Mouse (Mus musculus) CH12.LX (cell line): Measurements from ENCODE around the gene Fancd2. TPM values are rescaled to one million over a fixed set of nuclear protein-coding genes. Genes with fewer than 3 reads are reported as not detected.

ENCODE experiments used
- DNase-seq: peaks from one replicate; pipeline ENCODE4 v3.0.0-alpha.2; 2013; ENCODE audit errors: extremely low read depth
- H3K27ac ChIP-seq: 2 replicates; pipeline ENCODE4 v1.5.1; 2012; ENCODE audit warnings: low read depth, mild to moderate bottlenecking, control low read depth, moderate library complexity; ENCODE audit not compliant: insufficient read depth
- H3K27me3 ChIP-seq: replicated peaks from 2 replicates; pipeline ENCODE3; 2012; ENCODE audit warnings: inconsistent platforms
- H3K36me3 ChIP-seq, 2 experiments: replicated peaks in 1 of 2; 2 replicates each; pipeline versions ENCODE3 to v1.6.1; 2012; ENCODE audit warnings: inconsistent platforms in 1 of 2, low read length in 1 of 2, mild to moderate bottlenecking in 1 of 2, mixed read lengths in 1 of 2, moderate library complexity in 1 of 2; ENCODE audit not compliant: control insufficient read depth in 1 of 2, insufficient read depth in 1 of 2
- H3K4me1 ChIP-seq, 2 experiments: 2 replicates each; pipeline ENCODE4 v1.6.1; 2012; ENCODE audit warnings: inconsistent platforms in 1 of 2, moderate library complexity in 1 of 2; ENCODE audit not compliant: insufficient read depth in 2 of 2, control insufficient read depth in 1 of 2
- H3K4me2 ChIP-seq: 2 replicates; pipeline ENCODE4 v1.6.1; 2012; ENCODE audit warnings: low read depth, mild to moderate bottlenecking, control low read depth; ENCODE audit not compliant: poor library complexity, insufficient read depth, severe bottlenecking
- H3K4me3 ChIP-seq, 3 experiments: fragments of 150-350 bp in 1 of 3; sonication (generic) in 1 of 3; replicated peaks in 1 of 3; 2 replicates each; pipeline versions ENCODE3 to v1.5.1; 2011 to 2012; ENCODE audit warnings: low read depth in 2 of 3, low read length in 2 of 3, mild to moderate bottlenecking in 2 of 3, moderate library complexity in 2 of 3, control low read depth in 1 of 3, improper control_type of control experiment in 1 of 3, inconsistent platforms in 1 of 3, mixed read lengths in 1 of 3; ENCODE audit not compliant: poor library complexity in 1 of 3
- H3K79me2 ChIP-seq: replicated peaks from 2 replicates; pipeline ENCODE4 v1.6.1; 2012; ENCODE audit warnings: mild to moderate bottlenecking, moderate library complexity; ENCODE audit not compliant: control insufficient read depth, poor library complexity, insufficient read depth, severe bottlenecking; ENCODE audit errors: extremely low read depth
- H3K9ac ChIP-seq: 2 replicates; pipeline ENCODE4 v1.6.1; 2012; ENCODE audit warnings: low read depth, mild to moderate bottlenecking, control low read depth, moderate library complexity; ENCODE audit not compliant: insufficient read depth
- H3K9me3 ChIP-seq: replicated peaks from 2 replicates; pipeline ENCODE3; 2012; ENCODE audit warnings: low read length, inconsistent platforms, mixed read lengths
- CHD1 ChIP-seq: IDR thresholded peaks from 2 replicates; pipeline ENCODE4 v1.6.1; 2012; ENCODE audit warnings: low read depth, low read length, improper control_type of control experiment, inconsistent platforms
- EP300 ChIP-seq: IDR thresholded peaks from 2 replicates; pipeline ENCODE4 v1.6.1; 2011; ENCODE audit warnings: low read length, improper control_type of control experiment
- JUN ChIP-seq: IDR thresholded peaks from 2 replicates; pipeline ENCODE4 v1.6.1; 2011; ENCODE audit warnings: low read depth, mild to moderate bottlenecking, low read length, improper control_type of control experiment, moderate library complexity; ENCODE audit not compliant: insufficient read depth
- JUND ChIP-seq: conservative IDR thresholded peaks from 2 replicates; pipeline ENCODE4 v1.6.1; 2011; ENCODE audit warnings: low read depth, low read length, improper control_type of control experiment
- MAX ChIP-seq: IDR thresholded peaks from 2 replicates; pipeline ENCODE4 v1.6.1; 2011; ENCODE audit warnings: low read length, improper control_type of control experiment
- MAZ ChIP-seq: IDR thresholded peaks from 2 replicates; pipeline ENCODE4 v1.6.1; 2012; ENCODE audit warnings: low read depth, mild to moderate bottlenecking, inconsistent platforms, low read length, improper control_type of control experiment, moderate library complexity
- MEF2A ChIP-seq: IDR thresholded peaks from 2 replicates; pipeline ENCODE4 v1.6.1; 2014; ENCODE audit warnings: low read depth, mild to moderate bottlenecking, inconsistent platforms, low read length, improper control_type of control experiment, borderline replicate concordance
- MYC ChIP-seq: IDR thresholded peaks from 2 replicates; pipeline ENCODE4 v1.6.1; 2011; ENCODE audit warnings: low read depth, mild to moderate bottlenecking, improper control_type of control experiment, low read length
- PAX5 ChIP-seq: IDR thresholded peaks from 2 replicates; pipeline ENCODE4 v1.6.1; 2012; ENCODE audit warnings: low read length, inconsistent platforms, mixed read lengths
- POLR2A ChIP-seq: IDR thresholded peaks from 2 replicates; pipeline ENCODE4 v1.6.1; 2011; ENCODE audit warnings: low read depth, mild to moderate bottlenecking, improper control_type of control experiment, low read length
- POLR2AphosphoS2 ChIP-seq: IDR thresholded peaks from 2 replicates; pipeline ENCODE4 v1.6.1; 2011; ENCODE audit warnings: low read depth, low read length, improper control_type of control experiment
- RAD21 ChIP-seq: IDR thresholded peaks from 2 replicates; pipeline ENCODE4 v1.6.1; 2011; ENCODE audit warnings: low read depth, mild to moderate bottlenecking, low read length, improper control_type of control experiment, moderate library complexity
- RCOR1 ChIP-seq: conservative IDR thresholded peaks from 2 replicates; pipeline ENCODE4 v1.6.1; 2012; ENCODE audit warnings: low read depth, mild to moderate bottlenecking, inconsistent platforms, low read length, improper control_type of control experiment
- TBP ChIP-seq: conservative IDR thresholded peaks from 2 replicates; pipeline ENCODE4 v1.6.1; 2011; ENCODE audit warnings: low read depth, low read length, improper control_type of control experiment
- UBTF ChIP-seq: IDR thresholded peaks from 2 replicates; pipeline ENCODE4 v1.6.1; 2012; ENCODE audit warnings: low read depth, mild to moderate bottlenecking, inconsistent platforms, low read length, improper control_type of control experiment, moderate library complexity
- USF1 ChIP-seq: IDR thresholded peaks from 2 replicates; pipeline ENCODE4 v1.6.1; 2014; ENCODE audit warnings: low read depth, mild to moderate bottlenecking, inconsistent platforms, low read length, improper control_type of control experiment
- USF2 ChIP-seq: conservative IDR thresholded peaks from 2 replicates; pipeline ENCODE4 v1.6.1; 2011; ENCODE audit warnings: low read depth, low read length, improper control_type of control experiment
- ZKSCAN1 ChIP-seq: IDR thresholded peaks from 2 replicates; pipeline ENCODE4 v1.6.1; 2012; ENCODE audit warnings: low read depth, inconsistent platforms, low read length, improper control_type of control experiment, borderline replicate concordance
- ZMIZ1 ChIP-seq: IDR thresholded peaks from 2 replicates; pipeline ENCODE4 v1.6.1; 2012; ENCODE audit warnings: low read depth, mild to moderate bottlenecking, inconsistent platforms, low read length, improper control_type of control experiment
- ZNF384 ChIP-seq: IDR thresholded peaks from 2 replicates; pipeline ENCODE4 v1.6.1; 2012; ENCODE audit warnings: low read depth, low read length, improper control_type of control experiment, inconsistent platforms
- dilution Hi-C: fragments of 300-500 bp; cut with MboI; formaldehyde crosslinking; loops from 2 replicates; pipeline ENCODE4 v1.14.3; 2020; ENCODE audit warnings: low sequenced_read_pairs; ENCODE audit not compliant: extremely low pct_unique_long_range_greater_than_20kb, extremely low pct_ligation_motif_present
- in situ Hi-C: fragments of 300-500 bp; cut with MboI; formaldehyde crosslinking; loops from 3 replicates; pipeline ENCODE4 v1.14.3; 2019; ENCODE audit warnings: low sequenced_read_pairs, low pct_ligation_motif_present, low pct_unique_long_range_greater_than_20kb, mixed read lengths
- polyA plus RNA-seq: library from polyadenylated mRNA; unstranded; fragments of >175 nt; gene quantifications from 2 replicates; pipeline ENCODE4 v1.2.1, GENCODE M21; 2012; ENCODE audit warnings: low read depth; ENCODE audit not compliant: insufficient read length
- total RNA-seq, 2 experiments: library from RNA; depleted of rRNA; stranded (reverse); fragments of 300-350 nt in 1 of 2; fragments of >200 nt in 1 of 2; gene quantifications; 2 replicates each; pipeline ENCODE4 v1.2.3; 2012 to 2014

Gene Fancd2
- total and polyA plus RNA-seq, 3 experiments = 25.5 to 32.7 (median 30.2) TPM

- dilution Hi-C loops (no loop called here), in situ Hi-C loops (no loop called here)
- Histone ChIP-seq H3K79me2 (no peaks in the 10 kb centered on the region), H3K9ac (no peak overlapping the region), H3K27ac (no peak overlapping the region), H3K36me3 (peaks cover 53 to 93% of the 10 kb centered on the region in 2 experiments), H3K4me3 (no peak overlapping the region), H3K4me2 (no peak overlapping the region), H3K9me3 (no peaks in the 10 kb centered on the region), H3K4me1 (no peaks in the 10 kb centered on the region), H3K27me3 (no peaks in the 10 kb centered on the region)
- TF ChIP-seq USF1 (no peak), ZNF384 (no peak), JUN (no peak), ZMIZ1 (no peak), RAD21 (no peak), MEF2A (no peak), POLR2A (no peak), CHD1 (no peak), PAX5 (no peak), RCOR1 (no peak), MAX (no peak), EP300 (no peak), UBTF (no peak), MYC (no peak), USF2 (no peak), TBP (no peak), POLR2AphosphoS2 (no peak)
- DNase-seq = no peak
These were observed 28.3 kb downstream of the Fancd2 start for GRCm38 (mm10) chr6:113559736-113560135.

DNA sequence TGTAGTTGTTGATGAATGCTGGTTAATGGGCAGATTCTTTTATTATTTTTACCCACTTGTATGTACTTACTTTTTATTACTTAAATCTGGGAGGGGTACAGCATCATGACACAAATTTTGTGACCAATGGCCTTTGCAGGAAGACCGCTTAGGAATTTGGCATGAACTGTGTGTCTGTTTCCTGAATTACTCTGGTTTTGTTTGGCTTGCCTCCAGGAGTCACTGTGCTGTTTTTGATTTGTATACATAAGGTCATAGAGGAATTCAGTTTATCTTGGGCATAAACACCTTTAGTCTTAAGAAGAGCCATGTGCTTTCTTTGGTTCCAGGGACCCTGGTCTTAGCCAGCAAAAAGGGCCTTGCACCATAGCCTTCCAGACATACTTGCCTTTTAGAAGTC, 33.1 kb downstream of the Fancd2 start:
- no peak for DNase-seq

More for the DNA sequence above, 33.1 kb downstream of the Fancd2 start:
- TF ChIP-seq MAZ = no peak
- no peak for TF ChIP-seq ZKSCAN1
- TF ChIP-seq TBP = no peak
- no peak for TF ChIP-seq CHD1
- no peak for TF ChIP-seq JUND
- H3K4me3 ChIP-seq = no peak overlapping the region
- H3K27me3 ChIP-seq = no peaks in the 10 kb centered on the region
- H3K4me2 ChIP-seq = no peak overlapping the region
- H3K4me1 ChIP-seq = no peaks in the 10 kb centered on the region
- dilution Hi-C loops = no loop called here
- H3K9ac ChIP-seq = no peak overlapping the region
- peaks cover 72 to 98% of the 10 kb centered on the region in 2 experiments for H3K36me3 ChIP-seq
- in situ Hi-C loops = no loop called here
- no peak overlapping the region for H3K27ac ChIP-seq
- H3K79me2 ChIP-seq = no peaks in the 10 kb centered on the region
- no peaks in the 10 kb centered on the region for H3K9me3 ChIP-seq
